Mouse (Mus musculus): ENCODE results near the gene Gfpt1. TPM values are rescaled to one million over a fixed set of nuclear protein-coding genes. Genes with fewer than 3 reads are reported as not detected.
A peak's percentile ranks its signal among the peaks of the same experiment; 100 is the strongest.

The Gfpt1 gene
- total RNA-seq, 2 experiments from 2014 or later, result 32.0 to 34.4 TPM

DNA sequence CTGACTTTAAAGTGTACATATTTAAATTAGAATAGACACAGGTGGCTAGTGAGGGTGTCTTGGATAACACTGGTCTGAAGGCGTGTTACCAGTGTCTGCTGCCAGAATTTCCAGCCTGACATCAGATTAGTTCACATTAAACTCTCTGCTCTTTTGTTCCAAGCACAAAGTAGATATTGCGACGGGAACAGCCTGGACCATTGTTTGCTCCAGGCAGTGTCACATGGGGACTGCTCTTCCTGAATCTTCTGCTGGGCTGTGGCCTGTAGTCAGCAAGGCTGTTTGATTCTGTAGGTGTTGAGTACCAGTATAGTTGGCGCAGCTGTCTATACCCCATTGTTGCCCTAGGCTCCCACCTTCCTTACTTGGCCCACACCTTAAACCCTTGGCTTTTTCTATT lies 81.3 kb downstream of the Gfpt1 start:
- no peak for ATAC-seq (replicated peaks; ENCODE audit: low FRiP score, low TSS enrichment, poor library complexity, severe bottlenecking)

DNA sequence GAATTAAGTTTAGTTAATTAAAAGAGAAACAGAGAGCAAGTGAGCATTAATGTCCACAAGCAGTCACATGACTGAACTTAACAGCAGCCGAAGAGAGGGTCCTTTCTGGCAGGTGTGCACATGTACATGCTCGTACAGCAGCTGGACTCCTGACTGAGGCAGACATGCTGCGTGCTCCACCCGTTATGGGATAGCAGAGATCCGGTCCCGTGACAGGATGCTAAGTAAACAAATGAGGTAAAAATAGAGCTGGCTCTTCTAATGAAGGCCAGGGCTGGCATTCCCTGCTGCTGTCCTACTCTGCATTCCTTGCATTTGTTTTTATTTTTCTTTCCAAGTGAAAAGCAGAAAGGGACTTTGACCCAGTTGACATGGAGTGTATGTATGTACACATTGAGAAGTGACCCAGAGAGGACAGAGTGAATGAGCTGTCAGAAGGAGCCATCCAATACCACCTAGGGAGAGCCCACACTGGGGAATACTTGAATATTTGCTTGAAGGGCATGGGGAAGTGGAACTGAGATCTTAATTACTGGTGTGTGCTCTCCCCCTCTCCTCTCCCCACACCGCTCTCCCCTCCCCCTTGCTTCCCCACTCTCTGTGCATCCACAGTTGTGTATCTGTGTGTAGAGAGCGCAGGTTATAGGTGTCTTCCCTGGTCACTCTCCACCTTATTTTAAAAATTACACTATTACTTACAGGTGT lies 84.6 kb downstream of the Gfpt1 start:
- no peak for ATAC-seq (replicated peaks; ENCODE audit: low FRiP score, low TSS enrichment, poor library complexity, severe bottlenecking)

DNA sequence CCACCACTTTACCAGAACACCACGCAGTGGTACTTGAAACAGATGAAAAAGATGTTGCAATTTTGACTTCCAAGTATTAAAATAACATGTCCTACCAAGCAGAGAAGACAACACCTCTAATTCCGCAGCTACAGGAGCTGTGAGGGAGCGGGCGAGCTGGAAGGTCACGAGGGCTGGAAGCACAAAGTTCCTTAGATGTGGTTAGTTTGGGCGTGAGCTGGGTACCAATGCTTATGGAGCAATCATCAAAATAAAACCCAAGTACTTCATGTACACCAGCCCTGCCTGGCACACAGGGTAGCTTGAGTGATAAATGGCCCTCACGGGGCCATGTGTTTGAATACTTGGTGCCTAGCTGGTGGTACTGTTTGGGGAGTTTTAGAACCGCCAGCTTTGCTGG lies 87.2 kb downstream of the Gfpt1 start:
- no peak for ATAC-seq (replicated peaks; ENCODE audit: low FRiP score, low TSS enrichment, poor library complexity, severe bottlenecking)

DNA sequence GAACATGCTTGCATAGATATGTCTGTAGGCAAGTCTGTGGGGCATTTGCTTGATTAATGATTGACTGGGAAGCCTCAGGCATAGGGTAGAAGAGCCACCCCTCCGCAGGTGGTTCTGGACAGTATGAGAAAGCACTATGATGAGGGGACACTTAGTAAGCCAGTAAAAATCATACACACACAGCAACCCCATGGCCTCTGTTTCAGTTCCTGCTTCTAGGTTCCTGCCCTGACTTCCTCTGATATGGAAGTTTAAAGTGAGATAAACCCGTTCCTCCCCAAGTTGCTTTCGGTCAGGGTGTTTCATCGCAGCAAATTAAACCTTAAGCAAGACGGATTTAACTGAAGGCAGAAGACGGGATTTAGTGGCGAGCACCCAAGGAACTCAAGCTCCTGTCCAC lies 88.0 kb downstream of the Gfpt1 start:
- no peak for ATAC-seq (replicated peaks; ENCODE audit: low FRiP score, low TSS enrichment, poor library complexity, severe bottlenecking)

DNA sequence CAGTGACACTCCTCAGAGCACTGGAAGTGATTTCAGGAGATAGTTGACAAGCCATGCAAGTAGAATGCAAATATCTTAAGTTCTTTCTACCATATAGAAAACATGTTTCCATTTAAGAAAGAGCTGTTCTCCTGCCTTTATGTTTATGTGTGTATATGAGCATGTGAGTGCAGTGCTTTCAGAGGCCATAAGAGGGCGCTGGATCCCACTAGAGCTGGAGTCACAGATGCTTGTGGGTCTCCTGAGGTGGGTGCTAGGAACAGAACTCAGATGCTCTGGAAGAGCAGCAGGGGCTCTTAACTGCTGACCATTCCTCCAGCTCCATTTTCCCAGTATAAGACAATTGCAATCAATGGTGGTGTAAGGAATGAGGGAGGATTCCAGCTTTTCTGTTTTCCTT lies 88.4 kb downstream of the Gfpt1 start:
- ATAC-seq (replicated peaks; ENCODE audit: low FRiP score, low TSS enrichment, poor library complexity, severe bottlenecking), result no peak

DNA sequence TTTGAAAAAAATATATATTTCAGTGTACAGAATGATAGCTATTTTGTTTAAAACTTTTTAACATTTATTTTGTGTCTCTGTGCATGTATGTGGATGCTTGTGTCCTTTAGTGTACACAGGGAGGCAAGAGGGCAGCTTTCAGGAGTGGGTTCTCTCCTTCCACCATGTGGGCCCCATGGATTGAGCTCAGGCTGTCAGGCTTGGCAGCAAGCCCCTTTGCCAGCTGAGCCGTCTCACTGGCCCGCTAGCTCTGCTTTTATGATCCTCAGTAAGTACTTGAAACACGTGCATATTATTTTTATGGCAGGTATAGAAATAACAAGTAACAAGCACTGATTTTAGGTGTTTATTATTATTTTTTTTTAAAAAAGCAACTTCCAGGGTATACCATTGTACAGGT lies 90.9 kb downstream of the Gfpt1 start:
- no peak for ATAC-seq (replicated peaks; ENCODE audit: low FRiP score, low TSS enrichment, poor library complexity, severe bottlenecking)

DNA sequence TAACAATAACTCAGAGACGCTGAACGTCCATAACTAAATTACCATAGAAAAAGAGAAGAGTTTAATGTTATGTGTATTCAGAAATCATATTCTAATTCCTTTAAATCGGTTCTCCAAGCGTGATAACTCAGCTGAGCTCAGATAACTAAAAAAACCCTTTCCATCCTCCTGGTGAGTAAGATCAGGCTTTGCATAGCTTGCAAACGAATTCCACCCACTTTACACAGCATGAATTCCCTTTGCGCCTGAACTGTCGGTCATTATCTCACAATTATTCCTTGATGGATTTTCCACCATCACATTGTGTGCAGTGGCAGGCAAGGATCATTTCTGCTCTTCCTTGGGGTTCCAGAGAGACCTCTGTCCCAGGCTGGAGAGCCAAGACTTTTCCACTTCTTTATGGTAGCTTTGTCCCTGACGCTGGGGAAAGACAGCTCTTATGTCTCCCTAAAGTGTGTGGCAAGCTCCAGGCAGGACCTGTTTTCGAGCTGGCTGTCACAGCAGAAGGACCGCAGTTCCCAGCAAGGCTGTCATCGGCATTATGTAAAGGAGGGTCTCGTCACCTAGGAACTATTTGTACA lies 91.4 kb downstream of the Gfpt1 start:
- no peak for ATAC-seq (replicated peaks; ENCODE audit: low FRiP score, low TSS enrichment, poor library complexity, severe bottlenecking)

DNA sequence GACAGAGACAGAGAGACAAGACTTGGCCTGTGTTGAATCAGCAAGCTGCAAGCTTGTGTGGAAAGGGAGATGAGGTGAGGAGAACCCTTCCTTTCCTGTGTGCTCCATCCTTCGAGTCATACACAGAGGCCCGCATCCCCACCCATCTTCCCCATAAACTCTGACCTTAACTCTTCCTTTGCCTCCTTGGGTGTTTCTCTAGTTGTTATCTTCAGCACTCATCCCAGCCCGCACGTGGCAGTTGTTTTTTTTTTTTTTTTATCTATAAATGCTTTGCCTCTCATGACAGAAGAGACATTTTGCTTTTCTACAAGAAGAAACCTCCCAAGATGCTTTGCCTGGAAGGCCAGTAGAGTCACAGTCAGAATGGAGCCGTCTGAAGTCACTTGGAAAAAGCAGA lies 95.8 kb downstream of the Gfpt1 start:
- no peak for ATAC-seq (replicated peaks; ENCODE audit: low FRiP score, low TSS enrichment, poor library complexity, severe bottlenecking)

DNA sequence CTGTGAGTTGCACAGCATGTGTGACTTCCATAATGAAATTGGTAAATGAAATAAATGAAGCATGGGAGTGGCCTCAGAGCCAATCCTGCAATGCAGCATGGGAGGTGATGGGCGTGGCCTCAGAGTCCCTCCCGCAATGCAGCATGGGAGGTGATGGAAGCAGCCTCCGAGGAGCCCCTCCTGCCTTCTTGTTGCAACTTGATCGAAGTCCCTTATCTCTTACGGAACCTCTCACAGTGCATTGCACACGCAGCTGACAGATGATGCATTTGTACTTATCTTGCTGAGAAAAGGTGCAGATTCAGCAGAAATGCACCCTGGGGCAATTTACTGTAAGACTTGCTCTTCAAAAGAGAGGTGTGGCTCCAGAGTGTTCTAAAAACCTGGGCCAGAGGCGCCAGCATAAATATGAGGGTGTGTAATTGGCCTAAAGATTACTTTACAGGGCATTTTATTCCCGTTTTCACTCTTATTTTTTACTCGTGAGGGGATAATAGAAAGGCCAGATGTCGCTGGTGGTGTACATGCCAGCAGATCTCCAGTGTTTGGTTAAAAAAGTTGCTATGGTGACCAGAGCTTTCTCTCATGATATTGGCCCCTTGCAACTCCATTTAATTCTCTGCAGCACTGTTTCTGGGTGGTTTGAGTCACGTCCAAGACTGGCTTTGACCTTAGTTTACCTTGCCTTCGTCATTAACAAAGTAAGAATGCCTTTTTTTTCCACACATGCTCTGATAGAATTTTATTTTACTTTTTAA lies 97.3 kb downstream of the Gfpt1 start:
- ATAC-seq (replicated peaks; ENCODE audit: low FRiP score, low TSS enrichment, poor library complexity, severe bottlenecking), result peak; percentile 61

Other genes with a start within 250 kb of the Gfpt1 start
- gene Anxa4, start 249.3 kb upstream of the Gfpt1 start, total RNA-seq (2014; fragmentation: Nextera tagmentation), result 8.7 and 10.9 TPM in 2 replicates
- 15.2 and 19.4 TPM in 2 replicates for gene Anxa4, start 249.3 kb upstream of the Gfpt1 start, total RNA-seq (2017)
- 23.7 and 33.3 TPM in 2 replicates for gene Aak1, start 193.3 kb upstream of the Gfpt1 start, total RNA-seq (2014; fragmentation: Nextera tagmentation)
- gene Aak1, start 193.3 kb upstream of the Gfpt1 start, total RNA-seq (2017), result 7.0 and 7.9 TPM in 2 replicates
- gene Nfu1, start 33.6 kb upstream of the Gfpt1 start, total RNA-seq (2014; fragmentation: Nextera tagmentation), result 68.1 and 91.5 TPM in 2 replicates
- gene Nfu1, start 33.6 kb upstream of the Gfpt1 start, total RNA-seq (2017), result 68.4 and 72.6 TPM in 2 replicates
- not detected in 2 replicates for gene D6Ertd527e, start 61.9 kb downstream of the Gfpt1 start, total RNA-seq (2014; fragmentation: Nextera tagmentation)
- gene D6Ertd527e, start 61.9 kb downstream of the Gfpt1 start, total RNA-seq (2017), result not detected in 2 replicates